Mouse (Mus musculus) urinary bladder, adult 18-20 months (tissue): ENCODE measurements around the gene Panx3.

Experiments used
- DNase-seq, 2 experiments: peaks; one replicate each; pipeline ENCODE4 v3.0.0; 2022; ENCODE audit warnings: low spot score in 2 of 2, mixed read lengths in 2 of 2

The Panx3 gene

DNA sequence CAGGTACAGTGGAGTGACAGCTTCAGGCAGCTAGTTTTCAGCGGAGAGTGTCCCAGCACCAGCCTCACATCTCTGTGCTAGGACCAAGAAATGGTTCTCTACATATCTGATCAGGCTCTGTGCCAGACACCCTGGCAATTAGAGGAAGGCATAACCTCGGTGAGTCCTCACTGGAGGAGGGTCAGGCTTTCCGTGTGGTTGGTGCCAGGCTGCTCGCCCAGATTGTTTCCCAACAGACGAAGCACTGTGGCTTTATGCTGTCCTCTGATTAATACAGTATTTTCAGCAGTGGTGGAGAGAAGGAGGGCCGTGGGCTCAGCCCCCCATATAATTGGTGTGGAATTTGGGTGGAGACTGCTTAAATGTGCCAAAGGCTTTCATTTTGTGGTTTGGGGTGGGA is at the start of gene Panx3:
Panx3 (minus strand) TSS at position 121 of the 400 bp plus-strand sequence.
- no peak for DNase-seq

DNA sequence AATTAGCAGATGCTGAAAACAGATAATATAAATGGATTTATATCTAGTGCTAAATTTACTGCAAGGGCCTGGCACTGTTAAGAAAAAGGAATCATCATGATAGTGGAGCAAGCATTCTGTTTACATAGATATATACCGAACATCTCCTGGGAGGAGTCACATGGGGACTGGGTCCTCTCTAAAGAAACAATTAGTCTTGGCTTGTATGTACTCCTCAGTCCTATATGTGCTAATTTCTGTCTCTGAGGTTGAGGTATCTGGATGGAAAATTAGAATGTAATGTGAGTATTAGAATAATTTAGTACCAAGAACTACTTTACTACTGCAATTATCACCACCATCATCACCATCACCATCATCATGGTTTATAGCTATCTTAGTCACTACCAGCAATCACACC is 47.1 kb upstream of the Panx3 start, which contains the start of gene Olfr160:
Olfr160 (minus strand) TSS at position 101 of the 400 bp plus-strand sequence.
- DNase-seq: no peak

DNA sequence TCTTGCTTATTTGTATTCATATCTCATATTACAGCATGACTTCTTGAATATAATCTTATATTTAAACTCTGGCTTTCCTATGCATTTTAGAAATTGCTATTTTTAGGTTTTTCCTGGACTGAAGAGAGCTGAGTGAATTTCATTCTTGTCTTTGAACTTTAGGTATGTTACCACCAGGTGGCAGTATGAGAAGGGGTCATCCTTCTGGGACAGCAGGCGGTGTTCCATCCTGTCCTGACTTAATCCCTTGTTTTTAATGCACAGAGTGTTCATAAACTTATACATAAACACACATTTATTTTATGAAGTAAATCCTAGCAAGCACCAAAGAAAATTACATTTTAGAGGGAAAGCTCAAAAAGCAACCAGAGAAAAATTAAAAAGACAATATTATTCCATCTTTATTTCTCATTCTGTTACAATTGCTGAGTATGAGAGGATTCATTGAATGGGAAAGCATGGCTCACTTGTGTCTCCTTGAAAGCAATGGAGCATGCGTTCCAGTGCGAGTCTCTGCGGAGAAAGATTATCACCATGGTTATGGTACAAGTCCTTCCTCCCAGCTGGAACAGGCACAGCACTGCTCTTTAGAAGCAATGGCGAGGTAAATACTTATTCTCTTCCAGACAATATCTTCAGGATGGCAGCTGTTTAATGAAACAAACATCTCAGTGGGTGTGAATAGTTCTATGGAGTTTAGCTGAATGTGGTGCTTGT is 21.1 kb upstream of the Panx3 start:
- no peak for DNase-seq

GRCm38 (mm10) chr9:37687941-37688303 is 18.9 kb upstream of the Panx3 start:
- no peak for DNase-seq

DNA sequence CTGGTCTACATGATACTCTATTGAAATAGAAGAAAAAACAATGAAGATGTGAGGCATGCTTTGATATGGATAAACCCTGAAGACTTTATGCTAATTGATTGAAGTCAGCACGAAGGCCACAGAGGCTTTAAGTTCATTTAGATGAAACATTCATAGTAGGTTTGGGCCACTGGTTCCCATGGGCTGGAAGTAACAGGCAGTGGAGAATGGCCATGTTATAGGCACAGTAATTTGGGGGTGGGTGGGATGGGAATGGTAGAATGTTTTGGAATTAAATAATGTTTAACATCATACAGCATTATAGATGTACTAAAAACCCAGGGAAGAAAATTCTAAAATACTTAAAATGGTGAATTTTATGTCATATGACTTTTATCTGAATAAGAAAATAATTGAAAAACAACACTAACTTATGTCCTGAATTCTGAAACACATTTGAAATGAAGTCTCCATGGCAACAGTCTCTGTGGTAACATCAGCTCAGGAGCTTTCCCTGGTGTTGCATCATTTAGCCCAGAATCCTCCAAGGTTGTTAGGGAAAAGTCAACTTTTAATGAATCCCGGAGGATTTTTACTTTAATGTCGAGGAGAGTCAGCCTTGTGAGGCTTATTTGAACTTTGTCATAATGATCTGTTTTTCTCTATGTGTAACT is 18.4 kb upstream of the Panx3 start:
- DNase-seq: no peak

DNA sequence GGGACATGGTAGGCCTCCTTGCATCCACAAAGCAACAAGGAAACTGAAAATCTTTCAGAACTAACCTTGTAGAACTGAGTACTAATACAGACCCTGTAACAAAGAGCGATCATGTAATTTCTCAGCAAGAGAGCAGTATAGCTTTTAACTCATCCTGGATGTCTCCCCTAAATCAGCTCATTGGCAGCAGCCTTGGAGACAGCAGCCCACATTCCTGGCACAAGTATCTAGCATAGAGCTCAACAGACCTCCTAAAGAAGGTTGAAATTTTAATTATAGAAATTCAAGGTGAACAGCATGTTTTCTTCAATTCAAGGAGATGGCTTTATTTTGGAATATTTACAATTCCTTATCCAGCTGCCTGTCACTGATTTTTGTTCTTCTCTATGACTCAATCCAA is 12.1 kb upstream of the Panx3 start:
- DNase-seq: no peak

- no peak for DNase-seq
Observed at GRCm38 (mm10) chr9:37675287-37675686, 6.3 kb upstream of the Panx3 start.

- no peak for DNase-seq
Observed at GRCm38 (mm10) chr9:37670261-37670660, 1.2 kb upstream of the Panx3 start.

DNA sequence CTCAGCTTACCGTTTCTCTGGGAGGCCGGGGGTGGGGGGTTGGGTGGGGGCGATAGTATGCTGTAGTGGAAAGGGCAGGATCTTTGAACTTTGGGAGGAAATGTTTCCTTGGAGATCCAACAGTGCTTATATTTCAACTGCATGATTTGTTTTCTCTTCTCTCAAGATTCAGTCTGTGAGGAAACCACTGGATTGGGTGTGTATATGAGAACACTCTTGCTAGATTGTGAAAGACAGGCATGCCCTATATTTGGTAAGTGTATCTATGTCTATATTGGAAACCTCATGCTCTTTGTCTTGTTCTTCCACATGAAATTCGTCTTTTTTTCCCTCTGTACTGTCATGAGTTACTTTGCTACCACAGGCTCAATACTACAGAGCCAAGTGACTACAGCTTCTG is 643 bp upstream of the Panx3 start:
- no peak for DNase-seq

DNA sequence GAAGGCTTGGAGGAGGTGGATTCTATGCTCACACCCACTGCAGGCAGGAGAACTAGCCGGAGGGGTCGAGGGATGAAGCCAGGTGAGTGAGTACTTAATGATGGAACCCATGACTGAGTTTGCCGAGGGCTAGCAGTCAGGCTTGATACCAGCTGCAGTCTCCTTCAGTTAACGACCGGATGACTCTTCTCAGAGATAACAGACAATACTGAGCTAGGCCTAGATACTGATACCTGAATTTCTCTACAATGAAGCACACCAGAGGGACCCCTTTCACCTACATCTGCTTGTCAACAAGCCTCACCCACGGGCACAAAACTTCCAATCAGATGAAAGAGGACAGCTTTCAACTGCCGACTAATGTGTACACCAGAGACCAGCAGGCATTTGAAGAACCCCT is 3.0 kb downstream of the Panx3 start:
- DNase-seq: no peak

- no peak for DNase-seq
Observed at GRCm38 (mm10) chr9:37664604-37665003, 4.4 kb downstream of the Panx3 start.

GRCm38 (mm10) chr9:37663210-37663609 is 5.8 kb downstream of the Panx3 start:
- DNase-seq: no peak

DNA sequence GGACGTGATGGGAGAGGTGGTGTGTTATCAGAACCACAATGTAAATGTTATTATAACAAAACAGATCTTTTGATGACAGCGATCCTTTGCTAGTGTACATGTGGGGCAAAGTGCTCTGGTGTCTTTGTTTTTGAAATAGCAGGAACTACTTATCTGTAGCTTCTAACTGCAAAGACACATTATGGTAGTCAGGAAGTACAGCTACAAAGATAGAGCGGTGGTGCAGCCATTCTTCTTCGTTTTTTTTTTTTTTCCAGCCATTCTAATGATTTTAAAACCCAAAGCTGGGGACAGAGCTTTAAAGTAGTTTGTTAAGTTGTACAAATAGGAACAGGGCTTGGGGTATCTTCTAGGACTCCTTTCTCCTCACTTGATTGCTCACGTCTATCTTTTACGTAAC is 9.6 kb downstream of the Panx3 start:
- no peak for DNase-seq

- peak; percentile 81 to 84 for DNase-seq
Observed at GRCm38 (mm10) chr9:37656931-37657481, 12.0 kb downstream of the Panx3 start, which contains the start of gene Tbrg1. TSS of gene Tbrg1 (minus strand) at chr9:37657312.

GRCm38 (mm10) chr9:37656439-37656881 is 12.6 kb downstream of the Panx3 start:
- peak; percentile 3 to 14 for DNase-seq

- DNase-seq: no peak
Observed at GRCm38 (mm10) chr9:37655961-37656360, 13.1 kb downstream of the Panx3 start.

- no peak for DNase-seq
Observed at GRCm38 (mm10) chr9:37653836-37654235, 15.2 kb downstream of the Panx3 start.

DNA sequence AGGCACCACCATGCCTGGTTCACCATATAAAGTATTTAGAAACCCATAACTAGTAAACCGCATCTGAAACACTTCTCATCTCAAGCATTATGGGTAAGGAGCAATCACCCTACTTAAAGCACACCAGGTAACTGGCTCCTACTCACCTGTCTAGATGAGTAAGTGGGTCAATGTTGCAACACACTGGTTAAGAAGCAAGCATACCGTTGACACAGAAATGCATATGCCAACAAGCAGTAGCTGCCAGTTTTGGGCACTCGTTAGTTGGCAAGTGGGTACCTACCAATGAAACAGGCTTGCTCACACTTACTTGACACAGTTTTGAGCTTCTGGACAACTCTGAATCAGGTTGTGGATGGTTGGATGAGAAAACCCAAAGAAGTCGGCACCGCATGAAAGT is 18.4 kb downstream of the Panx3 start:
- DNase-seq: no peak

- DNase-seq: no peak
Observed at GRCm38 (mm10) chr9:37646246-37646645, 22.8 kb downstream of the Panx3 start.

DNA sequence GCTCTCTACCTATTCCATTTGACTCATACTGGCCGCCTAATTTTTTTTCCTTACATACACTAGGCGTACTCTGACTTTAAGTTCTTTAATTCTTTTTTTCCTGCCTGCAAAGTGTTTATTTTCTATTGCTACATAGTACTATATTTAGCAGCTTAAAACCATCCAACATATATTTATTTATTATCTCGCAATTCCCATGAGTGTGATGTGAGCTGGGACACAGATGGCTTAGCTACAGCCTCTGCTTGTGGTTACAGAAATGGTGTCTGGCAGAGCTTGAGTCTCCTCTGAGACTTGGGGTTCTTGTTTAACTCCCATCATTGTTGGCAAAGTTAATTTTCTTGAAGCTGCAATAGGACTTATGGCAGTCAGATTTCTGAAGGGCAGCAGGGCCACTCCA is 30.3 kb downstream of the Panx3 start:
- no peak for DNase-seq

- DNase-seq: no peak
Observed at GRCm38 (mm10) chr9:37636800-37637542, 32.1 kb downstream of the Panx3 start.

GRCm38 (mm10) chr9:37636335-37636734 is 32.7 kb downstream of the Panx3 start:
- DNase-seq: peak in 1 of 2 experiments; percentile 14
